Mouse (Mus musculus): ENCODE measurements around the gene Pramef12.
"Not testable (repeated sequence)": the region's sequence is repeated elsewhere in the genome, so short reads cannot be mapped to it uniquely, and the experiment has no call there.

Gene Pramef12

DNA sequence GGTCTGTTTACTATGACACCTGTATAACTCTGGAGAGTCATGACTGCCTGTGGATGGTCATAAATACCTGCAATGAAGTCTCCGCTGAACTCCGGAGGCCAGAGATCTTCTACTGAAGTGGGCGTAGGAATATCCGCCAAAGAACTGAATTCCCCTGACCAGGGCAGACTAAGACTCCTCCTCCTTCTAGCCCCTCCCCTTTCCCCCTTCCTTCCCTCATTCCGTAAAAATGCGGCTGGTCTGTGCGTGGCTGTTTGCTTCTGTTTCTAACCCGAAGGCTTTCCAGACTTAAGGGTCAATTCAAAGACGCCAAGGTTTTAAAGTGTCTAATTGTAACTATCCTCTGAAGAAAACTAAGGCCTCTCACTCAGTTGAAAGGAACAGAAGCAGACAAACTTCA is at the start of gene Pramef12:
Gene Pramef12 (minus strand): TSS at position 175 of the 400 bp plus-strand sequence.
- DNase-seq (ENCODE audit: low read depth): no peak

GRCm38 (mm10) chr4:144453217-144453616 is 45.0 kb upstream of the Pramef12 start, which contains the start of gene Gm9944:
TSS of gene Gm9944 (minus strand) at chr4:144453317.
- DNase-seq (ENCODE audit: low read depth): no peak

- DNase-seq (ENCODE audit: low read depth): no peak
These were observed 40.3 kb upstream of the Pramef12 start for GRCm38 (mm10) chr4:144448546-144448945.

- DNase-seq (ENCODE audit: low read depth): no peak
These were observed 33.3 kb upstream of the Pramef12 start for GRCm38 (mm10) chr4:144441582-144441981.

GRCm38 (mm10) chr4:144441095-144441494 is 32.8 kb upstream of the Pramef12 start:
- DNase-seq (ENCODE audit: low read depth): no peak

DNA sequence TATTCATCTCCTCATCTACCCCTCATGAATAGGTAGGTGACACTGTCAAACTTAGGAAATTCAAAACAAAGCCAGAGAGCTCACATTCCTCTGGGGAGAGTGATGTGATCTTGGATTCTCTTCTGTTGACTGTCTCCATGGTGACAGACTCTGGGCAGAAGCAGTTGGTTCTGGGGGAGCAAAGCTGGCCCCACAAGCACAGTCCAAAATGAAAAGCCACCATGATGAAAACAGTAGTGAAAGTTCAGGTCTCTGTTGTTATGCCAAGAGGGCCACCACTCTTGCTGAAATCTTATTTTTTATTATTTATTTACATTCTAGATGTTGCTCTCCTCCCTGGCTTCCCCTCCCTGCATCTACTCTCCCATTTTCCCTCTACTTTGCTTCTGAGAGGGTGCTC is 30.4 kb upstream of the Pramef12 start, which contains the start of gene 1700012P22Rik:
Gene 1700012P22Rik (minus strand): TSS at position 101 of the 400 bp plus-strand sequence.
- no peak for DNase-seq (ENCODE audit: low read depth)

DNA sequence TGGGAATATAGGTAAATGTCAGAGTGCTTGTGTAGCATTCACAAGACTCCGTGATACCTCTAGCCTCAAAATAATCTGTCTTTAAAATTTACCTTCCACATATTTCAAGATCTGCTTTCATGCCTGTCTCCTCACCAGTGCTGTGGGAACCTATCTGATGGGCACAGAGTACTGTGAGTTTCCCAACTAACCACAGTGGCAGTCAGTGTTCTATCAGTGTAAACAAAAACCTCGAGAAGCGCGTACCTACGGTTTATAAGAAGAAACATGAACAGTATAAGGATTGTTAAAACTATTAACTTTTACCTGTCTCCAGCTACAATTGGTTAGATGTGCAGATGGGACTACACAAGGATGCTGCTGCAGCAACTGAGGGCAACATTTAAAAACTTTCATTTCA is 25.0 kb upstream of the Pramef12 start:
- DNase-seq (ENCODE audit: low read depth): no peak

DNA sequence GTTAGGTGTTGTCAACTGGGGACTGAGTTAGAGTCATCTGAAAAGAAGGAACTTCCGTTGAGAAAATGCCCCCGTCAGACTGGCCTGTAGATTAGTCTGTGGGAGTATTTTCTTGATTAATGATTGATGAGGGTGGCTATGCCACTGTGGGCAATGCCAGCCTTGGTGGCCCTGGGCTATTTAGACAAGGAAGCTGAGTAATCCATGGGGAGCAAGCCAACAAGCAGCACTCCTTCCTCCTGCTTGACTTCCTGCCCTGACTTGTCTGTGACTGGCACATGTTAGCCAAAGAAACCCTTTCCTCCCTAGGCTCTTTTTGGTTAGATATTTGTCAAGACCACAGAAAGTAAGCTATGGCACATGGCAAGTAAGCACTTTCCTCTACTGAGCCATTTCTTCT is 22.5 kb upstream of the Pramef12 start:
- DNase-seq (ENCODE audit: low read depth): no peak

DNA sequence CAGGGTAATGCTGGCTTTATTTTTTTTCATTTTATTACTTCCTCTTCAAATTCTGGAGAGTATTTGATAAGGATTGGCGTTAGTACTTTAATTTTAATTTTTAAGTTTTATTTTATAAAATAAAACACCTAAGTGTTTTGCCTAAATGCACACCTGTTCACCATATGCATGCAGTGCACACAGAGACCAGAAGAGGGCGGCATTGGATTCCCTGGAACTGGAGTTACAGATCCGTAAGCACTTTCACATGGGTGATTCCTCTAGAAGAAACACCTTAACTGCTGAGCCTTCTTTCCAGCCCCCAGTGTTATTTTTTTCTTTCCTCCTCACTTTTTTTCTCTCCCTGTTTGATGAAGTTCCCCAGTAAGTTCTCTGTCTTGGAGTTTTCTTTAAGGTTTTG is 20.6 kb upstream of the Pramef12 start:
- no peak for DNase-seq (ENCODE audit: low read depth)

DNA sequence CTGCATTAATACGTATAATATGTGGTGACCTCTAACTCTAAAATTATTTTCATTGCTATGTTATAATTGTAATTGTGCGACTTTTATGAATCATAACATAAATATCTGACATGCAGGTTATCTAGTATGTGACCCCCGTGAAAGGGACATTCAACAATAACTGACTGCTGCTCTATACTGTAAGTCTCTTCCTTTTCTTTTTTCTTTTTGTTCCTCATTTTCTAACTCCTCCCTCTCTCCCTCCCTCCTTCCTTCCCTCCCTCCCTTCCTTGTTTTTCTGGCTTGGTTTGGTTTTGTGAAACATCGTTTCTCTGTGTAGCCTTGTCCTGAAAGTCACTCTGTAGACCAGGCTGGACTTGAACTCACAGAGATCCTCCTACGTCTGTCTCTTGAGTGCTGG is 16.3 kb upstream of the Pramef12 start:
- no peak for DNase-seq (ENCODE audit: low read depth)

GRCm38 (mm10) chr4:144420644-144421043 is 12.4 kb upstream of the Pramef12 start:
- DNase-seq (ENCODE audit: low read depth): no peak

DNA sequence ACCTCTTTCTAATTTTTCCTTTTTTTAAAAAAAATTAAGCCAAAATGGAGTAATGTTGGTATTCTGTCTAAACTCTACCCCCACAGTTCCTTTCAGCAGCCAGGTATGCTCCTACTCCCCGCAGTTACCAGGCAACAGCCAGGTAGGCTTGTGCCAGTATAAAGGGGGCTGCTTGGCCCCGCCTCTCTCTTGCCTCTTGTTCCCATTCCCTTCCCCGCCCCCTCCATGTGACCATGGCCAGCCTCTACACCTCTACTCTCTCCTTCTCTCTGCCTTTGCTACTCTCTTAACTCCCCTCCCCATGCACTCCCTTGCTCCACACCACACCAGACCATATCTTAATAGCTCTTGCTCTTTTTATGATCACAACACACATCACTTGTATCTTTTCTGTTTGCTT is 2.0 kb downstream of the Pramef12 start:
- DNase-seq (ENCODE audit: low read depth): no peak

DNA sequence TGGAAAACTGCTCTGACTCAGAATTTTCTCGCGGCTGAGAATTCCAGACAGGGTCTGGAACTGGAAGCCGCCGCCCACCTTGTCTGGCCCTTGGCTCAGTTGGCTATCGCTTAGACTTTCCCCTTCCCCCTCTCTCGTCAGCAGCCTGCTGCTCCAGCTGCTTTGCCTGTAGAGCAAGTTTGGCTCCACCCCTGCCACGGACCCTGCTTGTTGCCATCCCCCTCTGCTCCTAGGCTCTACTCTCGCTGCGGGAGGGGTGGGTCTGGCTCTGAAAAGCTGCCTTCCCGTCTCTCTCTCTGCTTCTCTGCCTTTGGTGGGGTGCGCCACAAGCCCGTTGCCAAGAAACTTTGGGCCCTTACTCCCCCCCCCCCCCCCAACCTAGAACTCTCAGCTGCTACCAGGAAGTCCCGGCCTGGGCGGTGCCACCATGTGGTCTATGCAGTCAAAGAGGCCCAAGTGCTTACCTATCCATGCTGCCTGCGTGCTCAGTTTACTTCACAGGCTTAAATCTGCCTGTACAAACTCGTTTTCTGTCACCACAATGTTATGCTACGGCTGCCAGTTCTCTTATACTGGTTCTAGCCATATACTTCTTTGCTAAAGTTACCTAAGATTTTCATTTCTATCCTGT is 3.7 kb downstream of the Pramef12 start:
- DNase-seq (ENCODE audit: low read depth): no peak

DNA sequence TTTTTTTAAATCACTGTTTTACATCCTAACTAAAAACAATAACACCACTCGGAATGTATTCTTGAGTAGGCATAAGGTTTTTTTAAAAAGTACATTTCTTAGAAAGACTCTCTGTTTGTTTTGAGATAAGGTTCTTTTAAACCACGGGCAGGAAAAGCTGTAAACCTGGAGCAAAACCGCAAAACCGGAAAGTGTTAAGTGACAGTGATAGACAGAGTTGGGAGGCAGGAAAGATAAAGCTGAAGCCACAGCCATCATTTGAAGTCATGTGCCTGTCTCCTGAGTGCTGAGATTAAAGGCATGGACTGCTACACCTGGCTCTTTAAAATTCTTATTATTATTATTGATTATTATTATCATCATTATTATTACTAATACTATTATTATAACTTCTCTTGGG is 5.6 kb downstream of the Pramef12 start:
- DNase-seq (ENCODE audit: low read depth): no peak

DNA sequence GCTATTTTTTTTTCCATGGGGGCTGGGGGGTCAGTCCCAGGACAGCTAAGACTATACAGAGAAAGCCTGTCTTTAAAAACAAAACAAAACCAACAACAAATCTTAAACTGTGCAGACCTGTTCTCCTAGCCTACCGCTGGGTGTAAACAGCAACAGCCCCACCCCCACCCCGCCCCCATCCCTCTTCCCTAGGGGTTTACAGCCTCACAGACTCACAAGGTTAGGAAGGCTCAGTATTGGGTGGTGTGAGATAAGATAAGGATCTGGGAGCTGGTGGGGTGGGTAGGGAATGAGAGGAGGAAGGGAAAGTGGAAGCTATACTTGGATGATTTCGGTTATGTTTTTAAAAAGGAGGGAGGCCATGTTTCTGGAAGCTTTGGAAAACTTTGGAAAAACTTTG is 11.9 kb downstream of the Pramef12 start:
- no peak for DNase-seq (ENCODE audit: low read depth)

DNA sequence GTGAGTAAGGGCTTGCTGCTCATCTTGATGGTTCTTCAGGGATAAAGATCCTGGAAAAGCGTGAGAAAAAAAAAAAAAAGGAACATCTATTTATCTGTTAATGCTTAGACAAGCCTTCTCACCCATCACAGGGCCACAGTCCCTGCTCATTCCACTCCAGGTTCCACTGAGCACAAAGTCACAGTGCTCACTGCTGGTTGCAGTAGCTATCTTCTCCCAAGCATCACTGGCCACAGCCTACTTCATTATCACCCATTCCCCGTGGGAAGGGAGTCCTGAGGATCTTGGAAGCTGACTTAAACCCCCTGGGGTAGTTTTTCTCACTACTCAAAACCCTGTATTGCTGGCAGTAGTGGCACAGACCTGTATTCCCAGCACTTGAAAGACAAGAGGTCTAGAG is 30.4 kb downstream of the Pramef12 start, which contains the start of gene Pramef20:
Gene Pramef20 (minus strand): TSS at position 23 of the 400 bp plus-strand sequence.
- no peak for DNase-seq (ENCODE audit: low read depth)

DNA sequence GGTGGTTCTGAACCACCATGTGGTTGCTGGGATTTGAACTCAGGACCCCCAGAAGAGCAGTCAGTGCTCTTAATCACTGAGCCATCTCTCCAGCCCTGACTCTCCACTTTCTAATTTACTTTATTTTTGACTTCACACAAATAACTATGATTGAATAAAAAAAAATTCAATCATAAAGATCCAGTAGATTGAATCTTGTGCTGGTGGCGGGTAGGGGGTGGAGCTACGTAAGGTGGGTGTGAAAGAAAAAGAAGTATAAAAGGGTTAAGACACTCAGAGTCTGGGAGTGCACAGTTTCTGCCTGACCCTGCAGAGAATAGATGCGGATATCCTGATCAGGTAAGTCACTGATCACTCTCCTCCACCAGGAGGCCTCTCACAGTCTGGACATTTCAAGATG is 50.6 kb downstream of the Pramef12 start, which contains the start of gene Gm13119:
Gene Gm13119 (plus strand): TSS at position 301 of the 400 bp plus-strand sequence.
- not testable (repeated sequence) for DNase-seq (ENCODE audit: low read depth)

All from induced T-regulatory cell, adult 2 months (primary cell).